Mouse (Mus musculus): ENCODE data around the gene Wdr45. TPM values are rescaled to one million over a fixed set of nuclear protein-coding genes. Genes with fewer than 3 reads are reported as not detected.
"Not testable (repeated sequence)": the region's sequence is repeated elsewhere in the genome, so short reads cannot be mapped to it uniquely, and the experiment has no call there.

Gene Wdr45
- polyA plus RNA-seq (2014; fragmentation: Nextera tagmentation; extraction: Ambion mirVana), result 16.1 and 18.7 TPM in 2 replicates

- DNase-seq (ENCODE audit: low spot score) (peak; percentile 87), ATAC-seq (ENCODE audit: low FRiP score) (peak; percentile 98)
- H3K27ac ChIP-seq (ENCODE audit: low read depth, low read length); H3K4me1 ChIP-seq (replicated peaks; ENCODE audit: control insufficient read depth, insufficient read depth, low read length); H3K9me3 ChIP-seq (ENCODE audit: control insufficient read depth, low read length); H3K27me3 ChIP-seq (ENCODE audit: control insufficient read depth, insufficient read depth, low read length); H3K36me3 ChIP-seq (ENCODE audit: control insufficient read depth, insufficient read depth, low read length): not testable (repeated sequence)
- 14% methylated on average over 27 of the region's 60 CpGs for WGBS
- Histone ChIP-seq H3K4me3 (ENCODE audit: low read depth, low read length) (peak within 1 kb of the TSS; percentile 28), H3K4me2 (replicated peaks; ENCODE audit: low read depth, low read length) (peak within 1 kb of the TSS; percentile 30), H3K9ac (ENCODE audit: low read depth, low read length) (peak within 1 kb of the TSS; percentile 34; the same call in 1 of the 2 replicates)
These were observed at the start of gene Wdr45 for GRCm38 (mm10) chrX:7714135-7714899. Gene Wdr45 (plus strand): TSS chrX:7714333.

- Histone ChIP-seq H3K4me1 (replicated peaks; ENCODE audit: control insufficient read depth, insufficient read depth, low read length) (no peaks in the 10 kb centered on the region), H3K9me3 (ENCODE audit: control insufficient read depth, low read length) (no peaks in the 10 kb centered on the region), H3K4me2 (replicated peaks; ENCODE audit: low read depth, low read length) (no peak overlapping the region), H3K4me3 (ENCODE audit: low read depth, low read length) (no peak overlapping the region), H3K9ac (ENCODE audit: low read depth, low read length) (no peak overlapping the region), H3K36me3 (ENCODE audit: control insufficient read depth, insufficient read depth, low read length) (no peaks in the 10 kb centered on the region), H3K27me3 (ENCODE audit: control insufficient read depth, insufficient read depth, low read length) (no peaks in the 10 kb centered on the region), H3K27ac (ENCODE audit: low read depth, low read length) (no peak overlapping the region)
- ATAC-seq (ENCODE audit: low FRiP score), result no peak
- WGBS, result 87% methylated on average over 11 of the region's 11 CpGs
- DNase-seq (ENCODE audit: low spot score), result no peak
These were observed 49.3 kb upstream of the Wdr45 start for GRCm38 (mm10) chrX:7664791-7665190.

GRCm38 (mm10) chrX:7665739-7666502, 48.2 kb upstream of the Wdr45 start:
- H3K4me3 ChIP-seq (ENCODE audit: low read depth, low read length), result no peak overlapping the region
- no peak for ATAC-seq (ENCODE audit: low FRiP score)
- 70% methylated on average over 21 of the region's 21 CpGs for WGBS

GRCm38 (mm10) chrX:7670390-7670881, 43.7 kb upstream of the Wdr45 start:
- Histone ChIP-seq H3K9ac (ENCODE audit: low read depth, low read length) (peak overlapping the region; percentile 40; the same call in 1 of the 2 replicates), H3K4me1 (replicated peaks; ENCODE audit: control insufficient read depth, insufficient read depth, low read length) (no peaks in the 10 kb centered on the region), H3K4me3 (ENCODE audit: low read depth, low read length) (peak overlapping the region; percentile 32), H3K4me2 (replicated peaks; ENCODE audit: low read depth, low read length) (peak overlapping the region; percentile 46), H3K27ac (ENCODE audit: low read depth, low read length) (no peak overlapping the region), H3K9me3 (ENCODE audit: control insufficient read depth, low read length) (no peaks in the 10 kb centered on the region), H3K27me3 (ENCODE audit: control insufficient read depth, insufficient read depth, low read length) (no peaks in the 10 kb centered on the region), H3K36me3 (ENCODE audit: control insufficient read depth, insufficient read depth, low read length) (no peaks in the 10 kb centered on the region)
- 12% methylated on average over 18 of the region's 19 CpGs for WGBS
- DNase-seq (ENCODE audit: low spot score), result peak; percentile 53
- peak; percentile 82 for ATAC-seq (ENCODE audit: low FRiP score)

More at GRCm38 (mm10) chrX:7665739-7666502, 48.2 kb upstream of the Wdr45 start:
- no peak for DNase-seq (ENCODE audit: low spot score)
- no peaks in the 10 kb centered on the region for H3K9me3 ChIP-seq (ENCODE audit: control insufficient read depth, low read length)
- no peaks in the 10 kb centered on the region for H3K27me3 ChIP-seq (ENCODE audit: control insufficient read depth, insufficient read depth, low read length)
- H3K4me2 ChIP-seq (replicated peaks; ENCODE audit: low read depth, low read length), result no peak overlapping the region
- H3K36me3 ChIP-seq (ENCODE audit: control insufficient read depth, insufficient read depth, low read length), result no peaks in the 10 kb centered on the region
- no peaks in the 10 kb centered on the region for H3K4me1 ChIP-seq (replicated peaks; ENCODE audit: control insufficient read depth, insufficient read depth, low read length)
- no peak overlapping the region for H3K27ac ChIP-seq (ENCODE audit: low read depth, low read length)
- H3K9ac ChIP-seq (ENCODE audit: low read depth, low read length), result no peak overlapping the region

GRCm38 (mm10) chrX:7670921-7671623, 43.1 kb upstream of the Wdr45 start, which contains the start of gene Plp2:
Gene Plp2 (minus strand): TSS chrX:7671390.
- Histone ChIP-seq H3K4me1 (replicated peaks; ENCODE audit: control insufficient read depth, insufficient read depth, low read length) (no peaks in the 10 kb centered on the region), H3K9ac (ENCODE audit: low read depth, low read length) (peak within 1 kb of the TSS; percentile 40), H3K27me3 (ENCODE audit: control insufficient read depth, insufficient read depth, low read length) (no peaks in the 10 kb centered on the region), H3K4me3 (ENCODE audit: low read depth, low read length) (peak within 1 kb of the TSS; percentile 32), H3K27ac (ENCODE audit: low read depth, low read length) (no peak within 1 kb of the TSS), H3K4me2 (replicated peaks; ENCODE audit: low read depth, low read length) (peak within 1 kb of the TSS; percentile 46), H3K9me3 (ENCODE audit: control insufficient read depth, low read length) (no peaks in the 10 kb centered on the region), H3K36me3 (ENCODE audit: control insufficient read depth, insufficient read depth, low read length) (no peaks in the 10 kb centered on the region)
- DNase-seq (ENCODE audit: low spot score) (no peak), ATAC-seq (ENCODE audit: low FRiP score) (peak; percentile 62)
- 17% methylated on average over 14 of the region's 36 CpGs for WGBS

GRCm38 (mm10) chrX:7672739-7673138, 41.4 kb upstream of the Wdr45 start:
- 51% methylated on average over 6 of the region's 6 CpGs for WGBS
- Histone ChIP-seq H3K27me3 (ENCODE audit: control insufficient read depth, insufficient read depth, low read length) (no peaks in the 10 kb centered on the region), H3K4me1 (replicated peaks; ENCODE audit: control insufficient read depth, insufficient read depth, low read length) (no peaks in the 10 kb centered on the region), H3K36me3 (ENCODE audit: control insufficient read depth, insufficient read depth, low read length) (no peaks in the 10 kb centered on the region), H3K27ac (ENCODE audit: low read depth, low read length) (no peak overlapping the region), H3K9ac (ENCODE audit: low read depth, low read length) (no peak overlapping the region), H3K4me2 (replicated peaks; ENCODE audit: low read depth, low read length) (no peak overlapping the region), H3K9me3 (ENCODE audit: control insufficient read depth, low read length) (no peaks in the 10 kb centered on the region), H3K4me3 (ENCODE audit: low read depth, low read length) (no peak overlapping the region)
- ATAC-seq (ENCODE audit: low FRiP score), result no peak
- DNase-seq (ENCODE audit: low spot score), result no peak

GRCm38 (mm10) chrX:7673578-7674281, 40.4 kb upstream of the Wdr45 start:
- ATAC-seq (ENCODE audit: low FRiP score) (no peak), DNase-seq (ENCODE audit: low spot score) (no peak)
- H3K4me3 ChIP-seq (ENCODE audit: low read depth, low read length), result no peak overlapping the region
- no peak overlapping the region for H3K27ac ChIP-seq (ENCODE audit: low read depth, low read length)
- WGBS, result 30% methylated on average over 12 of the region's 12 CpGs
- no peaks in the 10 kb centered on the region for H3K27me3 ChIP-seq (ENCODE audit: control insufficient read depth, insufficient read depth, low read length)
- H3K4me1 ChIP-seq (replicated peaks; ENCODE audit: control insufficient read depth, insufficient read depth, low read length), result no peaks in the 10 kb centered on the region
- H3K4me2 ChIP-seq (replicated peaks; ENCODE audit: low read depth, low read length), result no peak overlapping the region
- no peaks in the 10 kb centered on the region for H3K36me3 ChIP-seq (ENCODE audit: control insufficient read depth, insufficient read depth, low read length)
- H3K9ac ChIP-seq (ENCODE audit: low read depth, low read length), result no peak overlapping the region
- H3K9me3 ChIP-seq (ENCODE audit: control insufficient read depth, low read length), result no peaks in the 10 kb centered on the region

Measured in hindbrain, embryonic 11.5 days (tissue).